Mouse (Mus musculus): ENCODE data around the gene Vmn2r107. TPM values are rescaled to one million over a fixed set of nuclear protein-coding genes. Genes with fewer than 3 reads are reported as not detected.

Gene Vmn2r107
- polyA plus RNA-seq (2012): not detected in 2 replicates

DNA sequence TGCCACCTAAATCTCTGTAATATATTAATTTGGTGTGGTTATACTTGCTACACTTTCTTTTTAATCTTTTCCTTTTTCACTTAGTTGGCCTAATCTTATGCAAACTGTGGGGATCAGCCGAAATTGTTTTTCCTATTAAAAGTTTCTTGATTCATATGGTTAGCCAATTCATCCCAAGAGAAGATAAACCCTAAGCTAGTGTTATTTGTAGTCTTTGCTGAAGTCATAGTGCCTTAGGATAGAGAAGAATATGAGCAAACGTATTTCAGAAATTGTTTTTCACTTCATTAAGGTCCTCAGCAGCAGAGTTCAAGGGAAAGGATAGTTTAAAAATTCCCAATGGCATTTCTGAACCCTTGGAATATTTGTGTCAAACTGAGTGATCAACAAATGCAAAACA is at the start of gene Vmn2r107:
Gene Vmn2r107, plus strand, starts transcription at position 301 of the 400 bp plus-strand sequence.
- TF ChIP-seq GATA1 (IDR thresholded peaks at IDR 0.05; ENCODE audit: low read length) (no peak), TAL1 (IDR thresholded peaks at IDR 0.05; ENCODE audit: low read length) (no peak)
- no peak within 1 kb of the TSS for H3K4me3 ChIP-seq (replicated peaks)

DNA sequence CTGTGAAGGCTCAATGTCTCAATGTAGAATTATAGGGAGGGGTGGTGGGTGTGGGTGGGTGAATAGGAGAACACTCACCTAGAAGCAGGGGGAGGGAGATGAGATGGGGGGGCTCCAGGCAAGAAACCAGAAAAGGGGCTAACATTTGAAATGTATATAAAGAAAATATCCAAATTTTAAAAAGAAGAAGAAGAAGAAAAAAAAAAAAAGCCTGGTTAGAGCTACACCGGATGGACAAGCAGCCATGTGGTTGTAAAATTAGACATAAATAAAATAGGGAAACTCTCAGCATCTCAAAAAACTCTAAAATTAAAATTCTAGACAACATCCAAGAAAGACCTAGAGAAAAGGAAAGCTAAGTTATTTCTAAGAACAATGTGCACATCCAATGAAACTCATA is 39.3 kb upstream of the Vmn2r107 start:
- Histone ChIP-seq H3K36me3 (ENCODE audit: control insufficient read depth) (no peaks in the 10 kb centered on the region), H3K9me3 (ENCODE audit: control insufficient read depth, low read length) (no peaks in the 10 kb centered on the region), H3K4me1 (ENCODE audit: control insufficient read depth) (no peaks in the 10 kb centered on the region), H3K27me3 (ENCODE audit: control insufficient read depth) (no peaks in the 10 kb centered on the region), H3K4me3 (replicated peaks) (no peak overlapping the region)
- TF ChIP-seq GATA1 (IDR thresholded peaks at IDR 0.05; ENCODE audit: low read length) (no peak), TAL1 (IDR thresholded peaks at IDR 0.05; ENCODE audit: low read length) (no peak)

More for the DNA sequence above, at the start of gene Vmn2r107:
- no peaks in the 10 kb centered on the region for H3K27me3 ChIP-seq (ENCODE audit: control insufficient read depth)
- H3K9me3 ChIP-seq (ENCODE audit: control insufficient read depth, low read length): no peaks in the 10 kb centered on the region
- H3K36me3 ChIP-seq (ENCODE audit: control insufficient read depth): no peaks in the 10 kb centered on the region
- no peaks in the 10 kb centered on the region for H3K4me1 ChIP-seq (ENCODE audit: control insufficient read depth)

DNA sequence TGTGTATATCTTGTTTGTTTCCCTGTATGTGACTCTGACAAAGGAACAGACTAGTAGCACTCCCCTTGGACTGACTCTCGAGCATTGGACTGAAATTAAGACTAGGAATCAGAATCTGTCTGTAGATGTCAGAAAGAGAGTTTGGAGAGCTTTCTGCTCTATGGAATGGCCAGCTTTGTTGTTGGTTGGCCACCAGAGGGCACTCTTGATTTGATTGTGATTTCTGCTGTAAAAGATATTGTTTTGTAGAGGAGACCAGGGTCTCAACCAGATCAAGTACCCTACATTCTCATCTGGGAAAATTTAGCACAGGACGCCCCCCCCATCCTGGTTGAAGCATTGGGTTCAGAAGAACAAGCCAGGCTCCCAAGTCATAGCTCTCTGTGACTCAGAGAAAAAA is 54.1 kb downstream of the Vmn2r107 start:
- peaks cover 5% of the 10 kb centered on the region; the same call in 1 of the 2 replicates for H3K9me3 ChIP-seq (ENCODE audit: control insufficient read depth, low read length)
- no peaks in the 10 kb centered on the region for H3K27me3 ChIP-seq (ENCODE audit: control insufficient read depth)
- no peak overlapping the region for H3K4me3 ChIP-seq (replicated peaks)
- no peaks in the 10 kb centered on the region for H3K4me1 ChIP-seq (ENCODE audit: control insufficient read depth)
- no peaks in the 10 kb centered on the region for H3K36me3 ChIP-seq (ENCODE audit: control insufficient read depth)
- no peak for TF ChIP-seq TAL1 (IDR thresholded peaks at IDR 0.05; ENCODE audit: low read length)
- no peak for TF ChIP-seq GATA1 (IDR thresholded peaks at IDR 0.05; ENCODE audit: low read length)

DNA sequence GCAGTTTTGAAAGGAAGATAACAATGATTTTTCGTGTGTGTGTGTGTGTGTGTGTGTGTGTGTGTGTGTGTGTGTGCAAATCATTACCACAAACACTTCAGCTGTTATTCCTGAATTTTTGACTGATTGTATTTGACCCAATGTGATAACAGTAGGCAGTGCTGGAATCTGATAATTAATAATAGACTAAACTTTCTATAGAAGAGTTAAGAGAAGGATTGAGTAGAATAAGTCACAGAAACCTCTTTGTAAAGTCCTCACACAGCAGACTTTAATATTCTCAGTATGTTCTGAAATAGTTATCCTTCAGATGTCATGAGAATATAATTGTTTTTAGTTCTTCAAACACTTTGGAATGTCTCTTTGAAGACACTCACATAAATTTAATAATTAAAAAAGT is 68.8 kb downstream of the Vmn2r107 start, which contains the start of gene Vmn1r224:
Gene Vmn1r224, plus strand, starts transcription at position 301 of the 400 bp plus-strand sequence.
- Histone ChIP-seq H3K4me1 (ENCODE audit: control insufficient read depth) (no peaks in the 10 kb centered on the region), H3K27me3 (ENCODE audit: control insufficient read depth) (no peaks in the 10 kb centered on the region), H3K4me3 (replicated peaks) (no peak within 1 kb of the TSS), H3K9me3 (ENCODE audit: control insufficient read depth, low read length) (peaks cover 3% of the 10 kb centered on the region), H3K36me3 (ENCODE audit: control insufficient read depth) (no peaks in the 10 kb centered on the region)
- no peak for TF ChIP-seq GATA1 (IDR thresholded peaks at IDR 0.05; ENCODE audit: low read length)
- no peak for TF ChIP-seq TAL1 (IDR thresholded peaks at IDR 0.05; ENCODE audit: low read length)

Other genes with a start within 250 kb of the Vmn2r107 start
- not detected in 2 replicates for gene Fpr-rs7, start 231.0 kb upstream of the Vmn2r107 start, polyA plus RNA-seq (2012)
- not detected in 2 replicates for gene Fpr-rs6, start 162.1 kb upstream of the Vmn2r107 start, polyA plus RNA-seq (2012)
- not detected in 2 replicates for gene Vmn2r105, start 110.2 kb upstream of the Vmn2r107 start, polyA plus RNA-seq (2012)
- not detected in 2 replicates for gene Vmn2r106, start 59.7 kb upstream of the Vmn2r107 start, polyA plus RNA-seq (2012)
- gene Vmn1r224, start 68.9 kb downstream of the Vmn2r107 start, polyA plus RNA-seq (2012): not detected in 2 replicates
- not detected in 2 replicates for gene Vmn2r108, start 136.1 kb downstream of the Vmn2r107 start, polyA plus RNA-seq (2012)
- not detected in 2 replicates for gene Vmn1r225, start 152.9 kb downstream of the Vmn2r107 start, polyA plus RNA-seq (2012)
- not detected in 2 replicates for gene Vmn2r109, start 219.5 kb downstream of the Vmn2r107 start, polyA plus RNA-seq (2012)

All from erythroblast, embryonic 14.5 days (primary cell).